Mouse (Mus musculus): ENCODE results near the gene Gm8220. TPM values are rescaled to one million over a fixed set of nuclear protein-coding genes. Genes with fewer than 3 reads are reported as not detected.

Gm8220 gene
- not detected for polyA plus RNA-seq (2014; fragmentation: Illumina TruSeq; extraction: RNeasy Lipid Tissue Mini Kit (QIAGEN cat#74804); ENCODE audit: low read depth, low replicate concordance)

DNA sequence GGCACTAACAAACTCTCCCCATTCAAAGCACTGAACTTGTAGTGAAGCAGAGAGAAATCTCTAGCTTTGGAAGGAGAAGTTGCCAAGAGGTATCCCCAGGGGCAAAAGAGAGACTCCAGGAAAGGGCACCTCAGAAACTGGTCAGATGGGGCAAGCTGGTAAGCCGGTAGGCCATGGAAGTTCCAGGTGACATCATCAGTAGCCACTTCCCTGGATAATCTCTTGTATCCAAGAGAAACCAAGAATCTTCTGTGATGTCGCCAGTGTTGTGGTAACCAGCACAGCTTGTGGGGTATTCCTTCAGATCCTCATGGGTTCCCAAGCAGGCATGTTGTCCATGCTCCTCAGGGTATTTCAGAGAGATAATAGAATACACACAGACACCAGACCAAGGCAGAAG lies at the start of gene Gm8220:
Gm8220 (plus strand) TSS at position 301 of the 400 bp plus-strand sequence.

DNA sequence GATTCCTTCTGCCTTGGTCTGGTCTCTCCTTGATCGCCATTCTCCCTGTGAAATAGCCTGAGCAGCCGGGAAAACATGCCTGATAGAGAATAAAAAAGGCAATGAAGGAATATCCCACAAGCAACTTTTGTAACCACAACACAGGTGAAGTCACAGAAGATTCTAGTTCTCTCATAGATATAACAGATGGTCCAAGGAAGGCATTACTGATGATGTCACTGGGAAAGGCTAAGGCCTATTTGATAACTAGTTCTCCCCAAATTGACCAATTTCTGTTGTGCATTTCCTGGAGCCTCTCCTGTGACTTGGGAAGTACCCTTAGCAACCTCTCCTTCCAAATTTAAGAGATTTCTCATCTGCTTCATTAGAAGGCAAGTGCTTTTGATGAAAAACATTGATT lies 53.1 kb downstream of the Gm8220 start, which contains the start of gene Gm5930:
Gm5930 (minus strand) TSS at position 101 of the 400 bp plus-strand sequence.

Other genes with a start within 250 kb of the Gm8220 start
- gene Ear2, start 182.9 kb upstream of the Gm8220 start, polyA plus RNA-seq (2014; fragmentation: Illumina TruSeq; extraction: RNeasy Lipid Tissue Mini Kit (QIAGEN cat#74804); ENCODE audit: low read depth, low replicate concordance) = 36.8 TPM
- not detected for gene Gm3327, start 161.7 kb upstream of the Gm8220 start, polyA plus RNA-seq (2014; fragmentation: Illumina TruSeq; extraction: RNeasy Lipid Tissue Mini Kit (QIAGEN cat#74804); ENCODE audit: low read depth, low replicate concordance)
- not detected for gene Gm8212, start 87.9 kb upstream of the Gm8220 start, polyA plus RNA-seq (2014; fragmentation: Illumina TruSeq; extraction: RNeasy Lipid Tissue Mini Kit (QIAGEN cat#74804); ENCODE audit: low read depth, low replicate concordance)
- gene 4930503E14Rik, start 72.3 kb upstream of the Gm8220 start, polyA plus RNA-seq (2014; fragmentation: Illumina TruSeq; extraction: RNeasy Lipid Tissue Mini Kit (QIAGEN cat#74804); ENCODE audit: low read depth, low replicate concordance) = not detected
- not detected for gene Gm5930, start 53.0 kb downstream of the Gm8220 start, polyA plus RNA-seq (2014; fragmentation: Illumina TruSeq; extraction: RNeasy Lipid Tissue Mini Kit (QIAGEN cat#74804); ENCODE audit: low read depth, low replicate concordance)
- not detected for gene Gm8229, start 79.8 kb downstream of the Gm8220 start, polyA plus RNA-seq (2014; fragmentation: Illumina TruSeq; extraction: RNeasy Lipid Tissue Mini Kit (QIAGEN cat#74804); ENCODE audit: low read depth, low replicate concordance)
- gene Gm3371, start 125.1 kb downstream of the Gm8220 start, polyA plus RNA-seq (2014; fragmentation: Illumina TruSeq; extraction: RNeasy Lipid Tissue Mini Kit (QIAGEN cat#74804); ENCODE audit: low read depth, low replicate concordance) = not detected
- not detected for gene Gm8232, start 148.1 kb downstream of the Gm8220 start, polyA plus RNA-seq (2014; fragmentation: Illumina TruSeq; extraction: RNeasy Lipid Tissue Mini Kit (QIAGEN cat#74804); ENCODE audit: low read depth, low replicate concordance)
- gene BC061237, start 206.9 kb downstream of the Gm8220 start, polyA plus RNA-seq (2014; fragmentation: Illumina TruSeq; extraction: RNeasy Lipid Tissue Mini Kit (QIAGEN cat#74804); ENCODE audit: low read depth, low replicate concordance) = 1.5 TPM
- not detected for gene Gm17093, start 232.7 kb downstream of the Gm8220 start, polyA plus RNA-seq (2014; fragmentation: Illumina TruSeq; extraction: RNeasy Lipid Tissue Mini Kit (QIAGEN cat#74804); ENCODE audit: low read depth, low replicate concordance)

Measured in adipose tissue, adult 10 weeks (tissue).